12 mouse cellular contexts compared by ENCODE assay signal in genomic region chr9:99416809-99417208, GRCm38 (mm10). TPM values are rescaled to one million over a fixed set of nuclear protein-coding genes. Genes with fewer than 3 reads are reported as not detected.
DNase-seq lines count a peak whose midpoint lies in the region; ATAC-seq and TF ChIP-seq lines count a peak whose summit lies in the region.
"Had no signal": no experiment of that assay in that cellular context is flagged by ENCODE, and none has a peak within 500 bp of the region (broad histone marks: within the 10 kb centered on the region; RNA-seq: fewer than 3 reads in every experiment).

No protein-coding gene starts in this region.

- H3K4me1 ChIP-seq in midbrain, embryonic 15.5 days, result peaks cover 45% of the 10 kb centered on the region

- no peak for ATAC-seq in midbrain, embryonic 15.5 days (replicated peaks)

- WGBS in midbrain, embryonic 15.5 days, result 90% methylated on average over 3 of the region's 3 CpGs

- no peak for TF ChIP-seq CTCF in gastrocnemius, adult 2 months (IDR thresholded peaks at IDR 0.05)

- no peaks in the 10 kb centered on the region for H3K36me3 ChIP-seq in midbrain, embryonic 15.5 days (replicated peaks)
- H3K36me3 ChIP-seq: limb, embryonic 15.5 days had no signal

- intact Hi-C loops in gastrocnemius, adult 2 months (cut with DNase I), result no loop called here
- intact Hi-C loops in gastrocnemius, postnatal 14 days (cut with DNase I; ENCODE audit: low total_unique reads), result no loop called here

- peak overlapping the region; percentile 66 for H3K27ac ChIP-seq in gastrocnemius, adult 2 months
- peak overlapping the region; percentile 43; the same call in 1 of the 2 replicates for H3K27ac ChIP-seq in midbrain, embryonic 15.5 days

- no peak for DNase-seq in gastrocnemius, adult 2 months
- no peak for DNase-seq in gastrocnemius, postnatal 14 days
- DNase-seq in 3T3-L1 (ENCODE audit: low read depth, low spot score) (peak; percentile 33), ZHBTc4 (ENCODE audit: low read depth, low spot score) (peak; percentile 70)
- no peak for DNase-seq in urinary bladder, adult 2 months (ENCODE audit: low spot score)
- DNase-seq in B cell, adult 2 months, result no peak
- DNase-seq in natural killer cell, adult 2 months (ENCODE audit: low spot score in 2 of 2), result no peak
- DNase-seq: layer of hippocampus, postnatal 36 days; thymus, postnatal 14 days had no signal

- H3K4me2 ChIP-seq in midbrain, embryonic 15.5 days, result no peak overlapping the region
- H3K4me2 ChIP-seq: heart, embryonic 11.5 days; limb, embryonic 15.5 days had no signal

- no peak overlapping the region for H3K4me3 ChIP-seq in gastrocnemius, adult 2 months
- no peak overlapping the region for H3K4me3 ChIP-seq in midbrain, embryonic 15.5 days
- H3K4me3 ChIP-seq: limb, embryonic 15.5 days had no signal

- no peaks in the 10 kb centered on the region for H3K27me3 ChIP-seq in midbrain, embryonic 15.5 days (replicated peaks)
- H3K27me3 ChIP-seq: limb, embryonic 15.5 days had no signal

- H3K9me3 ChIP-seq in midbrain, embryonic 15.5 days, result no peaks in the 10 kb centered on the region
- H3K9me3 ChIP-seq: limb, embryonic 15.5 days had no signal

- H3K9ac ChIP-seq in midbrain, embryonic 15.5 days, result no peak overlapping the region
- H3K9ac ChIP-seq: limb, embryonic 15.5 days had no signal

RNA-seq across cellular contexts. Expression of gene Mras, which starts 20.4 kb away (rescaled TPM):
- total RNA-seq in gastrocnemius, adult 2 months (2021), result 1 to 10 TPM; 5.0 to 5.7 TPM
- 1 to 10 TPM; 6.8 to 7.7 TPM for total RNA-seq in gastrocnemius, postnatal 14 days (2021)
- polyA plus RNA-seq in midbrain, embryonic 15.5 days (2015; fragmentation: Nextera tagmentation; extraction: Ambion mirVana), result 64.2 and 64.3 TPM in 2 replicates
- 31.1 and 32.7 TPM in 2 replicates for polyA plus RNA-seq in urinary bladder, adult 2 months (2012; rRNA removed)

RNA-seq across cellular contexts. Expression of gene Nme9, which starts 34.5 kb away (rescaled TPM):
- not detected for total RNA-seq in gastrocnemius, adult 2 months (2021)
- not detected for total RNA-seq in gastrocnemius, postnatal 14 days (2021)
- 0.30 and 1.1 TPM in 2 replicates for polyA plus RNA-seq in midbrain, embryonic 15.5 days (2015; fragmentation: Nextera tagmentation; extraction: Ambion mirVana)
- 0.10 and 0.12 TPM in 2 replicates for polyA plus RNA-seq in urinary bladder, adult 2 months (2012; rRNA removed)
- polyA plus RNA-seq: limb, embryonic 15.5 days had no signal

RNA-seq across cellular contexts. Expression of gene Esyt3, which starts 58.5 kb away (rescaled TPM):
- not detected for total RNA-seq in gastrocnemius, adult 2 months (2021)
- total RNA-seq in gastrocnemius, postnatal 14 days (2021), result under 1 TPM in 1 of 2 experiments, not detected in 1; 0.37 TPM
- polyA plus RNA-seq in midbrain, embryonic 15.5 days (2015; fragmentation: Nextera tagmentation; extraction: Ambion mirVana), result 0.63 and 0.75 TPM in 2 replicates
- polyA plus RNA-seq in urinary bladder, adult 2 months (2012; rRNA removed), result 5.3 and 8.2 TPM in 2 replicates

Comparison
In these comparisons a context has a peak if more than half of its experiments do, and no peak if none do; other contexts are left out.
1. DNase-seq: peak in 3T3-L1 (single experiment) and ZHBTc4 (single experiment); none in gastrocnemius, adult 2 months (single experiment), gastrocnemius, postnatal 14 days (single experiment), urinary bladder, adult 2 months (single experiment), B cell, adult 2 months (0 of 2) and natural killer cell, adult 2 months (0 of 2).